Mouse (Mus musculus) heart, postnatal 0 days (tissue): Measurements from ENCODE around the gene Il9r.

Experiments used
- CTCF ChIP-seq: IDR thresholded peaks from 2 replicates; pipeline ENCODE4 v1.5.1; 2016; ENCODE audit warnings: antibody characterized with exemption, control low read depth, low read depth
- EP300 ChIP-seq: IDR thresholded peaks from 2 replicates; pipeline ENCODE4 v1.6.1; 2016; ENCODE audit warnings: antibody characterized with exemption, low read depth

DNA sequence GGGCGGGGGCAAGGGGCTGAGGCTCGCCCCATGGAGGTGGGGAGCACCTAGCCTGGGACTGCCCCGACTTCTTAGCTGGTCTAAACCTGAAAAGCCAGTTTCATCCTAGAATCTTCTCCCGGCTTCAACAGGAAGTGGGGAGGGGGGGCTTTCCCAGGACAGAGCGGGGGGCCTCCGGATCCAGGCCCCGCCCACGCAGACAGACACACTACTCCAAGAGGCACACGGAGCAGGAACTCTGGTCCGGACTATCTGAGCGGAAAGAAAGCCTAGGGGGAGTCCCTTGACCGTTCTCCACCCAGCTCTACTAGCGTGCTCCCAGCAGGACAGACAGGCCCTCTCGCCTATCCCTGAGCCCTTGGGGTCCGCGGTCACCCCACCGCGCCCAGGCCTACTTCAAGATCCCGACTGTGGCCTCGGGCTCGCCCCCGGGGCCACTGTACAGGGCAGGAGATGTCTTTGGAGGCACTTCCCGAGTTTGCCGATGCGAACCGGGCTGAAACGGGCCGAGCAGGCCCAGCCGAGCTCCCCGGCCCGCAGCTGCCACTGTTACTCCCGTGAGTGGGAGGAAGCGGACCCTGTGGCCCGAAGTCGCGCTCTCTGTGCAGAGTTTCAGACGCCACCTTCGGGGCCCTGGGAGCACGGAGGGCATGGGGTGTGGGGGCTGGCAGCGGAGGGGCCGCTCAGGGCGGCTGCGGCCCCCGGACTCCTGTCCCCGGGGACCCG lies 21.3 kb upstream of the Il9r start:
- no peak for TF ChIP-seq CTCF
- TF ChIP-seq EP300 = no peak
